Mouse (Mus musculus): Measurements from ENCODE around the gene Kmt2c. TPM values are rescaled to one million over a fixed set of nuclear protein-coding genes. Genes with fewer than 3 reads are reported as not detected.

Gene Kmt2c
- total and polyA plus RNA-seq, 2 experiments from 2014 or later = 11.3 to 58.9 TPM

DNA sequence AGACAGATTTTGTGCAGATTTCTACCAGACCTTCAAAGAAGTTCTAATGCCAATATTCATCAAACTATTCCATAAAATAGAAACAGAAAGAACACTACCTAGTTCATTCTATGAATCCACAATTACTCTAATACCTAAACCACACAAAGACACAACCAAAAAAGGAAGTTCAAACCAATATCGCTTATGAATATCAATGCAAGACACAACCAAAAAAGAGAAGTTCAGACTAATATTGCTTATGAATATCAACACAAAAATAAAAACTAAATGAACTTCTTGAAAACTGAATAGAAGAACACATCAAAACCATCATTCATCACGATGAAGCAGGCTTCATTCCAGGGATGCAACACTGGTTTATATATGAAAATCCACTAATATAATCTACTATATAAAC lies 101.9 kb downstream of the Kmt2c start:
- H3K36me3 ChIP-seq (ENCODE audit: insufficient read depth) = peaks cover 15% of the 10 kb centered on the region; the same call in 1 of the 2 replicates
- H3K4me2 ChIP-seq (ENCODE audit: low read depth) = no peak overlapping the region
- no peaks in the 10 kb centered on the region for H3K9me3 ChIP-seq (ENCODE audit: low read length)
- WGBS = 95% methylated on average over 2 of the region's 2 CpGs
- H3K27me3 ChIP-seq (ENCODE audit: insufficient read depth, low read length) = no peaks in the 10 kb centered on the region
- ATAC-seq = no peak
- H3K9ac ChIP-seq = no peak overlapping the region
- DNase-seq = no peak
- no peak overlapping the region for H3K27ac ChIP-seq (ENCODE audit: low read depth, low read length)
- H3K4me3 ChIP-seq (ENCODE audit: low read depth, low read length) = no peak overlapping the region
- TF ChIP-seq CTCF (IDR thresholded peaks at IDR 0.05; ENCODE audit: low read depth) = no peak
- no peaks in the 10 kb centered on the region for H3K4me1 ChIP-seq (ENCODE audit: insufficient read depth)

GRCm38 (mm10) chr5:25392655-25393054 lies 105.9 kb downstream of the Kmt2c start:
- Histone ChIP-seq H3K27me3 (ENCODE audit: insufficient read depth, low read length) (no peaks in the 10 kb centered on the region), H3K27ac (ENCODE audit: low read depth, low read length) (no peak overlapping the region), H3K4me1 (ENCODE audit: insufficient read depth) (no peaks in the 10 kb centered on the region), H3K9ac (no peak overlapping the region), H3K36me3 (ENCODE audit: insufficient read depth) (peaks cover 4% of the 10 kb centered on the region; the same call in 1 of the 2 replicates), H3K9me3 (ENCODE audit: low read length) (no peaks in the 10 kb centered on the region), H3K4me2 (ENCODE audit: low read depth) (no peak overlapping the region), H3K4me3 (ENCODE audit: low read depth, low read length) (no peak overlapping the region)
- WGBS = 89% methylated on average over 2 of the region's 2 CpGs
- DNase-seq = no peak
- no peak for TF ChIP-seq CTCF (IDR thresholded peaks at IDR 0.05; ENCODE audit: low read depth)
- ATAC-seq = no peak

DNA sequence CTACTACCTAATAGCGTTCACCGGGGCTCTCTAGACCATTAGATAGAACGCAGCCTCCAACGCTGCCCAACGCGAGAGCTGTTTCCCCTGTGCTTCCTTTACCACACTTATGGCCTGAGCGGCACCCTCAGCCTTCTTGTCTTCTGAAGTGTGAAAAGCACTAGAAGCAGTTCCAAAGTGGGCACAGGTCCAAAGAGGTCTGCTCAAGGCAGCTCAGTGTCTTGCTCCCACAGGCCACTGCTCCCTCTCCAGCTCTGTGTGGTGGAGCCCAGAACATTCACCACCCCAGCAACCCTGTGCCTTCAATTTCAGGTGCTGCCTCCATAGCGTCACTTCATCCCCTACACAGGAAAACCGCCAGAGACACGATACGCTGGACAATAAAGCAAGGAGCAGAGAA lies 115.0 kb downstream of the Kmt2c start:
- no peak for DNase-seq
- Histone ChIP-seq H3K27ac (ENCODE audit: low read depth, low read length) (no peak overlapping the region), H3K9me3 (ENCODE audit: low read length) (no peaks in the 10 kb centered on the region), H3K4me2 (ENCODE audit: low read depth) (no peak overlapping the region), H3K4me1 (ENCODE audit: insufficient read depth) (no peaks in the 10 kb centered on the region), H3K27me3 (ENCODE audit: insufficient read depth, low read length) (no peaks in the 10 kb centered on the region), H3K9ac (no peak overlapping the region), H3K4me3 (ENCODE audit: low read depth, low read length) (no peak overlapping the region), H3K36me3 (ENCODE audit: insufficient read depth) (peaks cover 3% of the 10 kb centered on the region; the same call in 1 of the 2 replicates)
- no peak for TF ChIP-seq CTCF (IDR thresholded peaks at IDR 0.05; ENCODE audit: low read depth)
- 71% methylated on average over 11 of the region's 11 CpGs for WGBS
- ATAC-seq = no peak

GRCm38 (mm10) chr5:25379188-25379587 lies 119.4 kb downstream of the Kmt2c start:
- H3K4me2 ChIP-seq (ENCODE audit: low read depth) = no peak overlapping the region
- H3K27ac ChIP-seq (ENCODE audit: low read depth, low read length) = no peak overlapping the region
- DNase-seq = no peak
- ATAC-seq = no peak
- H3K4me1 ChIP-seq (ENCODE audit: insufficient read depth) = no peaks in the 10 kb centered on the region
- H3K9me3 ChIP-seq (ENCODE audit: low read length) = no peaks in the 10 kb centered on the region
- H3K4me3 ChIP-seq (ENCODE audit: low read depth, low read length) = no peak overlapping the region
- no peak overlapping the region for H3K9ac ChIP-seq
- H3K36me3 ChIP-seq (ENCODE audit: insufficient read depth) = no peaks in the 10 kb centered on the region
- H3K27me3 ChIP-seq (ENCODE audit: insufficient read depth, low read length) = no peaks in the 10 kb centered on the region
- no peak for TF ChIP-seq CTCF (IDR thresholded peaks at IDR 0.05; ENCODE audit: low read depth)

DNA sequence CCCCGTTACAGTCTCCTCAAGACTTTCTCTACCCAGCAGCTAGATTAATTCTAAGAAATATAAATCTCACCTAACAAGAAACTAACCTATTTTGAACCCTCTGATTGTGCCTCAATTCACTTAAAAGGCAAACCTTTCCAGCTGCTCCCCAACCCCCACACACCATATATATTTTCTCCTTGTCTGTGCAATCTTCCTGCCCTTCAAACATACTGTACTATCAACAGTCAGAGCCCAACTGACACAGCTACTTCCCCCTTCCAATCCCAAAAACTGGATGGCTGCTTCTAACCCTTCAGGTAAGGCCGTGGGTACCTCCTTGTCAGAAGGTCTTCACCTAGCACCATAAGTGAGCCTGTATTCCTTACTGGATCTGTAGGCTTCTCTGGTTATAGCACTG lies 130.2 kb downstream of the Kmt2c start:
- TF ChIP-seq CTCF (IDR thresholded peaks at IDR 0.05; ENCODE audit: low read depth) = no peak
- Histone ChIP-seq H3K4me3 (ENCODE audit: low read depth, low read length) (no peak overlapping the region), H3K27ac (ENCODE audit: low read depth, low read length) (no peak overlapping the region), H3K4me2 (ENCODE audit: low read depth) (no peak overlapping the region), H3K9ac (no peak overlapping the region), H3K27me3 (ENCODE audit: insufficient read depth, low read length) (no peaks in the 10 kb centered on the region), H3K9me3 (ENCODE audit: low read length) (no peaks in the 10 kb centered on the region), H3K4me1 (ENCODE audit: insufficient read depth) (no peaks in the 10 kb centered on the region), H3K36me3 (ENCODE audit: insufficient read depth) (peaks cover 7% of the 10 kb centered on the region)
- DNase-seq = no peak
- ATAC-seq = no peak
- WGBS = 97% methylated on average over 2 of the region's 2 CpGs

GRCm38 (mm10) chr5:25367126-25367525 lies 131.5 kb downstream of the Kmt2c start:
- Histone ChIP-seq H3K4me3 (ENCODE audit: low read depth, low read length) (no peak overlapping the region), H3K9ac (no peak overlapping the region), H3K9me3 (ENCODE audit: low read length) (no peaks in the 10 kb centered on the region), H3K4me1 (ENCODE audit: insufficient read depth) (no peaks in the 10 kb centered on the region), H3K27me3 (ENCODE audit: insufficient read depth, low read length) (no peaks in the 10 kb centered on the region), H3K36me3 (ENCODE audit: insufficient read depth) (peaks cover 5% of the 10 kb centered on the region; the same call in 1 of the 2 replicates), H3K27ac (ENCODE audit: low read depth, low read length) (no peak overlapping the region), H3K4me2 (ENCODE audit: low read depth) (no peak overlapping the region)
- 86% methylated on average over 1 of the region's 1 CpGs for WGBS
- DNase-seq = no peak
- ATAC-seq = no peak
- TF ChIP-seq CTCF (IDR thresholded peaks at IDR 0.05; ENCODE audit: low read depth) = no peak

GRCm38 (mm10) chr5:25353509-25353908 lies 145.1 kb downstream of the Kmt2c start:
- no peaks in the 10 kb centered on the region for H3K4me1 ChIP-seq (ENCODE audit: insufficient read depth)
- no peak for DNase-seq
- no peak for ATAC-seq
- no peak overlapping the region for H3K4me2 ChIP-seq (ENCODE audit: low read depth)
- H3K27me3 ChIP-seq (ENCODE audit: insufficient read depth, low read length) = no peaks in the 10 kb centered on the region
- no peaks in the 10 kb centered on the region for H3K9me3 ChIP-seq (ENCODE audit: low read length)
- no peak overlapping the region for H3K9ac ChIP-seq
- peaks cover 15% of the 10 kb centered on the region for H3K36me3 ChIP-seq (ENCODE audit: insufficient read depth)
- no peak overlapping the region for H3K4me3 ChIP-seq (ENCODE audit: low read depth, low read length)
- TF ChIP-seq CTCF (IDR thresholded peaks at IDR 0.05; ENCODE audit: low read depth) = no peak
- 84% methylated on average over 2 of the region's 2 CpGs for WGBS
- no peak overlapping the region for H3K27ac ChIP-seq (ENCODE audit: low read depth, low read length)

DNA sequence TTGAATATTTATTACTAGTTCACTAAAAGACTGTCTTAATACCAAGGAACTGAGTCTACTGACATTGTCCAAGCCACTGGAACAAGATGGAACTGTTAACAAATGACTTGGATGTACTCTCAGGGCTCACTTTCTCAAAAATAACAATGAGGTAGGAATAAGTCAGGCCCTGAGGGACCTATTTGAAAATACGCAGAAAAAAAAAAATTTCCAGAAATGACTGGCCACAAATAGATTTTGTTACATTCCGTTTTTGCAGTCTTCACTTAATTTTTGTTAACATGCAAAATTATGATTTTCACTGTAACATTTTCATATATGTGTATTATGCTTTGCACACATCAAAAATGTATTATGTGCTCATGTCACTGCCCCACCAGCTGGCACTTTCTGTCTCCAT lies 167.3 kb downstream of the Kmt2c start:
- Histone ChIP-seq H3K4me2 (ENCODE audit: low read depth) (no peak overlapping the region), H3K4me1 (ENCODE audit: insufficient read depth) (no peaks in the 10 kb centered on the region), H3K9ac (no peak overlapping the region), H3K27ac (ENCODE audit: low read depth, low read length) (no peak overlapping the region), H3K4me3 (ENCODE audit: low read depth, low read length) (no peak overlapping the region), H3K27me3 (ENCODE audit: insufficient read depth, low read length) (no peaks in the 10 kb centered on the region), H3K36me3 (ENCODE audit: insufficient read depth) (peaks cover 15% of the 10 kb centered on the region), H3K9me3 (ENCODE audit: low read length) (no peaks in the 10 kb centered on the region)
- TF ChIP-seq CTCF (IDR thresholded peaks at IDR 0.05; ENCODE audit: low read depth) = no peak
- WGBS = 96% methylated on average over 2 of the region's 2 CpGs
- DNase-seq = no peak
- no peak for ATAC-seq
